Mouse (Mus musculus) liver, adult 2 months (tissue): ENCODE data around the gene Gpsm3.
A peak's percentile ranks its signal among the peaks of the same experiment; 100 is the strongest.

Experiments
- CTCF ChIP-seq: fragments of 200-500 bp; IDR thresholded peaks from 2 replicates; pipeline ENCODE4 v1.5.1; 2011; ENCODE audit warnings: low read depth, low read length, control low read depth
- POLR2A ChIP-seq: fragments of 200-500 bp; IDR thresholded peaks from 2 replicates; pipeline ENCODE4 v1.6.1; 2011; ENCODE audit warnings: low read length, control low read depth; ENCODE audit not compliant: insufficient read depth; ENCODE audit errors: extremely low read depth

DNA sequence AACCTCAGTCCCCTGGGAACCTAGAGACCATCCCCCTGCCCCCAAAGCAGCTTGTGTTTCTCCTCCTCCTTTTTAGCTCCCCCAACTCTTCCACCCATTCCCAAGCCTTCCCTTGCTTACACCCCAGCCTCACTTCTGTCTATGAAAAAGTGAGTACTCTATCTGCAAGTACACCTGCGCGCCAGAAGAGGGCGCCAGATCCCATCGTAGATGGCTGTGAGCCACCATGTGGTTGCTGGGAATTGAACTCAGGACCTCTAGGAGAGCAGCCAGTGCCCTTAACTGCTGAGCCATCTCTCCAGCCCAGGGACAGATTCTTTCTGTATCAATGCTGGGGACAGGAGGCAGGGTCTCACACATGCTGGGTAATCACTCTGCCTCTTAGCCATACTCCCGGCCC lies 17.7 kb upstream of the Gpsm3 start:
- TF ChIP-seq CTCF (peak; percentile 79), POLR2A (no peak)
